Mouse (Mus musculus) gastrocnemius, adult 18-20 months (tissue): ENCODE results near the gene Ccdc70. TPM values are rescaled to one million over a fixed set of nuclear protein-coding genes. Genes with fewer than 3 reads are reported as not detected.
A peak's percentile ranks its signal among the peaks of the same experiment; 100 is the strongest.
"Not testable (repeated sequence)": the region's sequence is repeated elsewhere in the genome, so short reads cannot be mapped to it uniquely, and the experiment has no call there.

Experiments used
- DNase-seq: peaks from one replicate; pipeline ENCODE4 v3.0.0; 2021; ENCODE audit warnings: low spot score
- long read RNA-seq, 2 experiments: library from polyadenylated mRNA; stranded (forward); transcript quantifications; one replicate each; pipeline ENCODE4 v2.0.0; 2021
- total RNA-seq, 2 experiments: library from RNA; stranded (reverse); gene quantifications; 2 replicates each; pipeline ENCODE4 v1.2.3; 2021

Gene Ccdc70
- not detected for total RNA-seq
- long read RNA-seq, experiment 1, result 0 reads
- long read RNA-seq, experiment 2, result 0 reads

GRCm38 (mm10) chr8:21969475-21969874 is at the start of gene Ccdc70:
Gene Ccdc70, plus strand, starts transcription at chr8:21969775.
- no peak for DNase-seq

DNA sequence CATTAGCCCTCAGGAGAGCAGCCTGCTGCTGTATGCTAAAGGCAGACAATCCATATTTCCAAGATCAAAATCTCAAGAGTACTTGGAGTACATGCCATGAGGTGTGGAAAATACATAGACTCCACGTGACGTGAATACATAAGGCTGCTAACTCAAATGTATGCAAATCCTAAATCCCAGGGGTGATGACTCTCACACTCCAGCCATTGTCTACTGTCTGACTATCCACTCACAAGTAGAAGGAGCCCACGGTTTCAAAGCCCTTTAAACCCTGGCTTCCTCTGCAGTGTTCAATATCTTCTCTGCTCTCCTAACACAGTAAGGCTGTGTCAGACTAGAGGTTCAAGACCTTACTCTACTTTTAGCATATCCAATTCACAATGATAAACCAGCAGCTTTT is 38.8 kb upstream of the Ccdc70 start:
- not testable (repeated sequence) for DNase-seq

GRCm38 (mm10) chr8:21932610-21933009 is 37.0 kb upstream of the Ccdc70 start, which contains the start of gene Defb15:
Gene Defb15, minus strand, starts transcription at chr8:21932710.
- no peak for DNase-seq

GRCm38 (mm10) chr8:21938052-21938451 is 31.5 kb upstream of the Ccdc70 start, which contains the start of gene Defb35:
Gene Defb35, plus strand, starts transcription at chr8:21938352.
- not testable (repeated sequence) for DNase-seq

DNA sequence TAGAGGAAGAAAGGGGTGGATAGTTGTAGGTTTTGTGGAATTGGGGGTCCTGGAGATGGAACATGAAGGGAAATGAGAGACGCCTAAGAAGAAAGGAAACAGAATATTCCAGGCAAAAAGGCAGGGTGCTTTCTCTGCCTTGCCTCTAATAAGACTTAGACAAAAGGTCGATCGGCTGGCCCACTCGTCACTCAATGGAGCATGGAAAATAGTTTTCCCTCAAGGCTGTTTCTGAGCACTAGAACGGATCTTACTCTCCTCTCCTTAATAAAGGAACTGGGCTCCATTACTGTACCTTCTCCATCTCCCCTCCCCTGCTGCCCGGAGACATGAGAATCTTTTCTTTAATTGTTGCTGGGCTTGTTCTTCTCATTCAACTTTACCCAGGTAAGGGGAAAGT is 23.1 kb upstream of the Ccdc70 start, which contains the start of gene Defb13:
Gene Defb13, plus strand, starts transcription at position 301 of the 400 bp plus-strand sequence.
- no peak for DNase-seq

- DNase-seq, result no peak
Observed at GRCm38 (mm10) chr8:21947311-21948017, 22.1 kb upstream of the Ccdc70 start.

DNA sequence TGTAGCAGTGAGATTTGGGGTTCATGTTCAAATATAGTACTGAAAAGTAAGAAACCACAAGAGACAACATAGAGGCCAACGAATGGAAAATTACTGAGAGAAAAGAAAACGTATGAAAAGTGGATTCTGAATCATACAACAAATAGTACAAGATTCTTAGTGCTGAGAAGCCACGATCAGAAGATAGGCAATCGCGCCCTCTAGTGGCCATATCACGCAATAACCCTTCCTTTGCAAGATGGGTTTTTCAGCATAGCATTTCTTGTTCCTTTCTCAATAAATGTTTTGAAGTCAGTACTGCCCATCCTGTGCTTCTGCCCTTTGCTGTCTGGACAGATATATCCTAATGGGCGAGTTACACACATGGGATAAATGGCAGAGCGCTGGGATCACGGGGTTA is 14.3 kb upstream of the Ccdc70 start:
- DNase-seq, result peak; percentile 5

GRCm38 (mm10) chr8:21956336-21956735 is 13.2 kb upstream of the Ccdc70 start:
- DNase-seq, result no peak

- no peak for DNase-seq
Observed at GRCm38 (mm10) chr8:21958414-21958813, 11.2 kb upstream of the Ccdc70 start, which contains the start of gene Fam90a1a. Gene Fam90a1a, plus strand, starts transcription at chr8:21958714.

GRCm38 (mm10) chr8:21966646-21967045 is 2.9 kb upstream of the Ccdc70 start:
- DNase-seq, result no peak

DNA sequence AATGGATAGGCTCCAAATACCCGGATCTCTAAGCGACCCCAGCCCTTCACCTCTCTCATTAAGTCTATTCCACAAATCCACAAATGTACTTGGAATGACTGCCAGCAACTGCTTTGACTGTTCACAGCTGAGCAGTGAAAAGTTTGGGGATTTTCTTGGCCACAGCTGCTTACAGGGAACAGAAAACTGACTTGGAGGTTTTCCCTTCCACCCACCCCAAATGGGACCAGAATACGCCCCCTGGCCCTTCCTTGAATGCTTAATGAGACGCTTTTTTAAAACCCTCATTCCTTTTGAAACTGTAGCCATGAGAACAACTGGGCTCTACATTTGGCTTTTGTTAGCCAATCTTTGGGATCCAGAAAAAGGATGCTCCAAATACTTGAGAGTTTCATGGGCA is 8.6 kb downstream of the Ccdc70 start:
- DNase-seq, result no peak

- no peak for DNase-seq
Observed at GRCm38 (mm10) chr8:21981664-21982337, 12.2 kb downstream of the Ccdc70 start.

- peak; percentile 30 for DNase-seq
Observed at GRCm38 (mm10) chr8:21992184-21992583, 22.6 kb downstream of the Ccdc70 start.

DNA sequence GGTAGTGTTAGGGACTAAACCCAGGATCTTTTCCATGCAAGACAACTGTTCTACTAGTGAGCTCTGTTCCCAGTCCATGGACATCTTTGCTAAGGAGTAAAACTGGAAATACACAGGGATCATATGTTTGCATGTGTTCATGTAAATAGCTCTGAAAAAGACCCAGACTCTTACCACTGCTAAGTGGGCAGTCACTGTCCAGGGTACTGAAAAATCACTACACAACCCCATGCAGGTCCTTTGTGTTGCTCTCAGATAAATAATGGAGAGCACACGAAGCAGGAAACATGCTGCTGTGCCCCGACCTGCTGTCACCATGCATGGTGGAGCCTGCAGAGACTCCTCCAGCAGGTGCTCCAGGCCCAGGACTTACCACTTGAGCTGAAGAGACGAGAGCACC is 25.6 kb downstream of the Ccdc70 start:
- no peak for DNase-seq

DNA sequence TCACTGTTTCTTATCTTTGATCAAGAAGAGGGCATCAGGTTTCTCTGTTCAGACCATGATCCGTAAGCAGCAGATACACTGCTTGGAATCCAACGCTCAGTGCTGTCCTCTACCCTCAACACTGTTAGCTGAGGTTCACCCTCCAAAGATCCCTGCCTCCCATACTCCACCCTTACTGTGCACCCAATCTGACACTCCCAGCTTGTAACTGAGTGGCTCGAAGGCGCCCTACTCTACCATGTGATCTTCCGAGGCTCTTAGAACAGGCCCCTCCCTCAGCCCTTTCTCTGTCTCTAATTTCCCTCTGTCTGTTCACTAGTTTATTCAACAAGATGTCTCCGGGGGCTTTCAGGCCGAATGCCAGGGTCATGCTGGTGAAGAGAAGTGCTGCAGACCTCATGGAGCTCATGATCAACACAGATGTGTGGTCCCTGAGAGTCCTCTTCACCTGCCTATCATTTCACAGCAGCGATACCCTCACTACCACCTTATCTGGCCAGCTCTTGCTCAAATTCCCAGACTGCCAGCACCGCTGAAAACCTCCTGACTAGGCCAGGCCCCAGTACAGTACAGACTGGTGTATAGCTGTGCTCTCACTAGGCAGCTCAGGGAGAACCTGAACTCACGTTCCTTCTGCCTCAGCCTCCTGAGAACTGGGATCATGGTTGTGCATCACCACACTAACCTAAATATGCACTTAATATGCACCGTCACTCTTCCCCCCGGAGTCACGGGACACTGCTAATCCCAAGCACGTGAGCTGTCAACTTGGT is 35.4 kb downstream of the Ccdc70 start:
- DNase-seq, result no peak

DNA sequence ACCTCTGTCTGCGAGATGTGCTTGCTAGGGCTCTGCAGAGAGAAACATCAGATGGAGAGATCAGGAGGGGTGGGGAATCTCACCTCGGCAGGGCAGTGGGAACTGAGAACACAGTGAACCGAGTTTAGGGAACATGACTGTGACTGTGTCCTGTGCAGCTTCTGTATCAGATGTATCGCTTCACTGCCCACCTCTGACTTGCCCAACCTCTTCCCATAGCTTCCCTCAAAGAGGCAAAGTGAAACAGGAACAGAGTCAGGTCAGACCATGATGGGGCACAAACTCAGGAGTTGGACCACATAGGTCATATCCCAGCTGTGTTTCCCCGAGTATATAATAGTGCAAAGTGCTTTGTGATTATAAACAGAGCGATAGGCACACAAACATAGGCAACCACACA is 36.8 kb downstream of the Ccdc70 start:
- no peak for DNase-seq

- no peak for DNase-seq
Observed at GRCm38 (mm10) chr8:22009403-22009802, 39.8 kb downstream of the Ccdc70 start.

DNA sequence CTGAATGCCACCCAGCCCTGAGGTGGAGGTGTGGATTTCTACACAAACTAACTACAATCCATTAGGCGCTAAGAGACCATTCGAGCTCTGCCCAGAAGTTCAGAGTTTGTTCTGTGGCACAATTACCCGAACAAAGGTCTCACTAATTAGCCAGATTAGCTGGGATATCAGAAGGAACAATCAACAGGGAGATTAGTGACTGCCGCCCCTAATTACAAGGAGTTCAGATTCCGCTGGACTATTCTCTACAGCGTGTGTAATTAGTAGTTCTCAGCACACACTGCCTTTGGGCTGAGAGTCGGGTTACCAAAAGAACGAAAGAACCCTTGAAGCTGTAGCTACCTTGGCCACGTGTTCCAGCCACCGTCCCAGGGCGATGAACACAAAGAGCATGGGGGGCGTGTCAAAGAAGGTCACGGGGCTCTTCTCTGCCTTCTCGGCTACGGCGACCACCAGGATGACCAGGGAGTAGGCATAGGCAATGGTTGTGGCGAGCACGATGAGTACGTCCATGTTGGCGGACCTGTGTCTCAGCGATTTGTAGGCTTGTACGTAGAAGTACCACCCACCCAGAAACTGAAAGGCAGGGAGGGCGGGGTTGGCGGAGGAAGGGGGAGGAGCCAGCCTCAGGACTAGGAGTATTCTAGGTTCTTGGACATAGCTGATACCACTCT is 43.6 kb downstream of the Ccdc70 start:
- DNase-seq, result no peak

DNA sequence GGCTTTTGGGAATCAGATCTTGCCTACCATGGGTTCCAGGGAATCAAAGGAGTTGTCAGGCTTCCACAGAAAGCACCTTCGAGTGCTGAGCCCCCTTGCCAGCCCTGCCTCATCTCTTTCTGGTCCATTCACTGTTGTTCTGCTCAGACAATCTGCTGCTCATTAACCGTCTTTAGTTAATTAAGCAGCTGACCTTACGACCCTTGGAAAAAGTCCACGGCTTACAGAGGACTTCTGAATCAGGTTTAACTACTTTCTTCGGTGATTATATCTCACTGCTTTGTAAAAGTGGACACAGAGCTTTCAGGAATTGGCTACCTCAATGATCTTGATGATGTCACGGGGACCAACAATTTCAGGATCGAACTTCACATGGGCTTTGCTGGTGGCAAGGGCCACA is 48.2 kb downstream of the Ccdc70 start:
- DNase-seq, result no peak

- no peak for DNase-seq
Observed at GRCm38 (mm10) chr8:22019498-22019897, 49.9 kb downstream of the Ccdc70 start.

DNA sequence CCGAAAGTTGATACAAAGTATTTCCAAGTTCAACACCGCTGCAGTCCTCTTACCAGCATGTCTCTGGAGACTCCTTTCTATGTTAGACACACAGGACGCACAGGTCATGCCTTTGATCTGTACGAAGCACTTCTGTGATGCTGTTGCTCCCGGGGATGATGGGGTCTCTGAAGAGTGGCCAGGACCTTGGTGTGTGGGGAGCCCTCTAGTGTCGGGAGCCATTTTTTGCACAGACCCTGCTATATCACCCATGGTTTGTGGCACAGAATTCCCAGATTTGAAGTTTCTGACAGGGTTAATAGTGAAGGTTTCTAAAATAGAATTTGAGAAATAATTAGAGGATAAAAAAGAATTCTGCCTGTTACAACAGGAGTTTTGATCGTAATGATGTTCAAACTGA is 52.7 kb downstream of the Ccdc70 start:
- DNase-seq, result no peak
